Comparison of ENCODE assay signal across 14 mouse cellular contexts in the genomic region with DNA sequence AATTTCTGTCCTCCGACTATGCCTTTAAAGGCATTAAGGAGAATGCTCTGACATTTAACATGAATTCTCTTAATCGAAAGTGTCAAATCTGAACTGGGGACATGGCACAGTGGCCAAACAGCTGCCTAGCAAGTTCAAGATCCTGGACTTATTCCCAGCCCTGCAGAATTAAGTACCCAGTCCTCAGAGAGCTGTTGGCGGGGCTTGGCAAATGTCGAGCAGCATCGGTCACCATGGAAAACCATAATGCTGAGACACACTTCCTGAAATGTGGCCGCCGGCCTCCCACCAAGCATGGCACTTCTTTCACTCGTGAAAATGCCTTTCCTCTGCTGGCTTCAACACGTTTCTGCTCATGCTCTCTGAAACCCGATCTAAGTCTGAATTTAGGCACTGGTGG. TPM values are rescaled to one million over a fixed set of nuclear protein-coding genes. Genes with fewer than 3 reads are reported as not detected.
DNase-seq lines count a peak whose midpoint lies in the region; ATAC-seq lines count a peak whose summit lies in the region.
"Had no signal": no experiment of that assay in that cellular context is flagged by ENCODE, and none has a peak within 500 bp of the region (broad histone marks: within the 10 kb centered on the region; RNA-seq: fewer than 3 reads in every experiment).

No protein-coding gene starts in this region.

- ATAC-seq in kidney, embryonic 15.5 days (replicated peaks; ENCODE audit: low FRiP score), result no peak
- ATAC-seq: midbrain, embryonic 16.5 days had no signal

- peaks cover 21% of the 10 kb centered on the region for H3K4me1 ChIP-seq in kidney, embryonic 15.5 days
- peaks cover 32% of the 10 kb centered on the region for H3K4me1 ChIP-seq in limb, embryonic 10.5 days

- WGBS in kidney, embryonic 15.5 days, result 55% methylated on average over 10 of the region's 10 CpGs
- WGBS in limb, embryonic 10.5 days, result 74% methylated on average over 10 of the region's 10 CpGs

- no peaks in the 10 kb centered on the region for H3K9me3 ChIP-seq in kidney, embryonic 15.5 days (replicated peaks)
- no peaks in the 10 kb centered on the region for H3K9me3 ChIP-seq in limb, embryonic 10.5 days (replicated peaks)
- H3K9me3 ChIP-seq: heart, embryonic 12.5 days had no signal

- H3K4me2 ChIP-seq in kidney, embryonic 15.5 days, result 0 out of 2 replicates have a peak overlapping the region, but pooled peaks have one; percentile 36
- H3K4me2 ChIP-seq: heart, embryonic 12.5 days had no signal

- no peak overlapping the region for H3K9ac ChIP-seq in kidney, embryonic 15.5 days
- H3K9ac ChIP-seq: heart, embryonic 12.5 days had no signal

- peak; percentile 47 to 56 for DNase-seq in cerebellum, postnatal 10 days
- no peak for DNase-seq in cerebellum, adult 9-10 months
- no peak for DNase-seq in kidney, postnatal 10 days
- DNase-seq in brain, adult 2 months (ENCODE audit: low read depth, low spot score), result peak; percentile 11
- DNase-seq in limb, embryonic 10.5 days (ENCODE audit: low spot score), result no peak
- no peak for DNase-seq in spleen, postnatal 10 days (ENCODE audit: low spot score in 2 of 2)
- DNase-seq in spleen, postnatal 36 days (ENCODE audit: low spot score in 2 of 2), result no peak
- DNase-seq: adrenal gland, adult 2 months; kidney, adult 2 months; thymus, adult 18-20 months had no signal

- no peaks in the 10 kb centered on the region for H3K27me3 ChIP-seq in kidney, embryonic 15.5 days
- no peaks in the 10 kb centered on the region for H3K27me3 ChIP-seq in limb, embryonic 10.5 days (ENCODE audit: low read depth, poor library complexity, severe bottlenecking)
- H3K27me3 ChIP-seq: heart, embryonic 12.5 days had no signal

- no peak overlapping the region for H3K27ac ChIP-seq in kidney, embryonic 15.5 days
- 0 out of 2 replicates have a peak overlapping the region, but pooled peaks have one; percentile 6 for H3K27ac ChIP-seq in limb, embryonic 10.5 days
- H3K27ac ChIP-seq: macrophage had no signal

- H3K36me3 ChIP-seq in kidney, embryonic 15.5 days, result no peaks in the 10 kb centered on the region
- H3K36me3 ChIP-seq in limb, embryonic 10.5 days, result no peaks in the 10 kb centered on the region
- H3K36me3 ChIP-seq: heart, embryonic 12.5 days had no signal

- H3K4me3 ChIP-seq in kidney, embryonic 15.5 days (replicated peaks), result no peak overlapping the region
- H3K4me3 ChIP-seq in limb, embryonic 10.5 days, result no peak overlapping the region
- H3K4me3 ChIP-seq: heart, embryonic 12.5 days had no signal

RNA-seq across cellular contexts. Expression of a gene that starts 24.6 kb away (rescaled TPM):
- polyA plus RNA-seq in kidney, embryonic 15.5 days (2015; fragmentation: Nextera tagmentation; extraction: Ambion mirVana), result 5.4 and 5.7 TPM in 2 replicates
- 3.1 and 4.4 TPM in 2 replicates for polyA plus RNA-seq in limb, embryonic 10.5 days (2016; fragmentation: Nextera tagmentation; extraction: Ambion mirVana)

Comparison
In these comparisons a context has a peak if more than half of its experiments do, and no peak if none do; other contexts are left out.
1. DNase-seq: peak in cerebellum, postnatal 10 days (2 of 2) and brain, adult 2 months (single experiment); none in cerebellum, adult 9-10 months (single experiment), kidney, postnatal 10 days (single experiment), limb, embryonic 10.5 days (single experiment), spleen, postnatal 10 days (0 of 2) and spleen, postnatal 36 days (0 of 2).